Mouse (Mus musculus) duodenum, adult 2 months (tissue): ENCODE data around the gene Gm3194. TPM values are rescaled to one million over a fixed set of nuclear protein-coding genes. Genes with fewer than 3 reads are reported as not detected.

Source experiments
- polyA plus RNA-seq: library from polyadenylated mRNA; depleted of rRNA; stranded (reverse); fragments of >200 nt; gene quantifications from 2 replicates; pipeline ENCODE4 v1.2.3, GENCODE M21; 2012; ENCODE audit warnings: low replicate concordance; rRNA removed

The Gm3194 gene
- polyA plus RNA-seq = not detected in 2 replicates

GRCm38 (mm10) chr14:5455367-5455766 is at the start of gene Gm3194:
Gene Gm3194 (minus strand): TSS chr14:5455467.

GRCm38 (mm10) chr14:5501374-5501773 is 46.1 kb upstream of the Gm3194 start, which contains the start of gene Gm3488:
Gene Gm3488 (plus strand): TSS chr14:5501674.

GRCm38 (mm10) chr14:5483907-5484306 is 28.6 kb upstream of the Gm3194 start, which contains the start of gene Gm3187:
Gene Gm3187 (plus strand): TSS chr14:5484207.

GRCm38 (mm10) chr14:5477730-5478129 is 22.5 kb upstream of the Gm3194 start, which contains the start of gene Gm8246:
Gene Gm8246 (minus strand): TSS chr14:5477830.

GRCm38 (mm10) chr14:5388949-5389348 is 66.3 kb downstream of the Gm3194 start, which contains the start of gene Gm3500:
Gene Gm3500 (minus strand): TSS chr14:5389049.

Other genes starting within 250 kb of the Gm3194 start
- gene Gm3526, start 194.9 kb downstream of the Gm3194 start, polyA plus RNA-seq = not detected in 2 replicates
- gene Gm3542, start 120.5 kb downstream of the Gm3194 start, polyA plus RNA-seq = not detected in 2 replicates
- gene Gm3500, start 66.4 kb downstream of the Gm3194 start, polyA plus RNA-seq = not detected in 2 replicates
- gene Gm8246, start 22.4 kb upstream of the Gm3194 start, polyA plus RNA-seq = not detected in 2 replicates
- not detected in 2 replicates for gene Gm3187, start 28.7 kb upstream of the Gm3194 start, polyA plus RNA-seq
- gene Gm3488, start 46.2 kb upstream of the Gm3194 start, polyA plus RNA-seq = not detected in 2 replicates
- gene Gm3532, start 83.0 kb upstream of the Gm3194 start, polyA plus RNA-seq = not detected in 2 replicates
- not detected in 2 replicates for gene Gm8265, start 177.6 kb upstream of the Gm3194 start, polyA plus RNA-seq
- not detected in 2 replicates for gene Gm9603, start 232.0 kb upstream of the Gm3194 start, polyA plus RNA-seq